Mouse (Mus musculus): Measurements from ENCODE around the gene Ptk6.

DNA sequence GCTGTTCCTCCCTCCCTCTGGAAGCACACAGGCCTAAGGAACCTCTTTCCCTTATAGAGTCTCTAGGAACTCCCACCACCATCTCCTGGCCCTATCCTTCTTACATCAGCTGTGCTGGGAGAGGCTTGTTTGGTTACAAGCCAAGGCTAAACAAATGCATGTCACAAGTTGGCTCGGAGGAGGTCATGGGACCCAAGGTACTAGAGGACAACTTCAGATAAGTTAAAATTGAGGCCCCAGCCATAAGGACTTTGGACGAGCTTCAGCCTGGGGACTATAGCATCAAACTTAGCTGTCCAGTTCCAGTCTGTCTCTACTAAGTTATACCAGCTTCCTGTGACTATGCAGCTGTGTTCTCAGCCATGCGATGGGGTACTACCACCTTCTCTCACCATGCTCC is 24.5 kb upstream of the Ptk6 start:
- TF ChIP-seq EP300 (IDR thresholded peaks at IDR 0.05; ENCODE audit: low read depth in 1 of 2, low read length in 2 of 2) (no peak), CTCF (IDR thresholded peaks at IDR 0.05 in 2 of 3, conservative IDR thresholded peaks at IDR 0.05 in 1 of 3; ENCODE audit: control insufficient read depth in 1 of 3, insufficient read depth in 1 of 3, low read depth in 2 of 3, low read length in 3 of 3, poor library complexity in 1 of 3, severe bottlenecking in 1 of 3) (no peak), E2F4 (IDR thresholded peaks at IDR 0.05; ENCODE audit: borderline replicate concordance, low read depth, low read length) (no peak)
